Mouse (Mus musculus) lung, adult 2 months (tissue): ENCODE measurements around the gene Cmss1.

Source experiments
- CTCF ChIP-seq: fragments of 200-500 bp; IDR thresholded peaks from 2 replicates; pipeline ENCODE4 v1.5.1; 2011; ENCODE audit warnings: mild to moderate bottlenecking, low read length, control low read depth; ENCODE audit not compliant: insufficient read depth
- POLR2A ChIP-seq: fragments of 200-500 bp; IDR thresholded peaks from 2 replicates; pipeline ENCODE4 v1.6.1; 2011; ENCODE audit warnings: low read depth, mild to moderate bottlenecking, control low read depth, low read length, borderline replicate concordance; ENCODE audit errors: extremely low read depth

DNA sequence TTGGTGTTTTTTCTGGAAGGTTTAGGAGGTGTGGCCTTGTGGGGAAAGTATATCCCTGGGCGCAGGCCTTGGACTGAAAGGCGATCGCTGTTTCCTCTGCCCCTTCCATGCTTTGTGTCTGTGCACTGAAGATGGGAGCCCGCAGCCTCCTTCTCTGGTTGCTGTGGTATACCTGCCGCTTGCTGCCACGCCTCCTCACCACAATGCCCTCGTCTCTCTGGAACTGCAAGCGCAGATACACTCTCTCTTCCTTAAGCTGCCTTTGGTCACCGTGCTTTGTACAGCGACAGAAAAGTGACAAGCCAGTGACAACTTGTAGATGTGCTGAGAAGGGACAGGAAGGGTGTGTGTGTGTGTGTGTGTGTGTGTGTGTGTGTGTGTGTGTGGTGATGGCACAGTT is 207.1 kb downstream of the Cmss1 start:
- no peak for TF ChIP-seq CTCF
- TF ChIP-seq POLR2A = no peak
